Mouse (Mus musculus): Measurements from ENCODE around the gene Myo5c. TPM values are rescaled to one million over a fixed set of nuclear protein-coding genes. Genes with fewer than 3 reads are reported as not detected.

Gene Myo5c
- polyA plus RNA-seq, 1 experiment, result 3.9 TPM

GRCm38 (mm10) chr9:75255820-75256545 is 24.2 kb downstream of the Myo5c start:
- Histone ChIP-seq H3K27me3 (ENCODE audit: control insufficient read depth, insufficient read depth, low read length) (no peaks in the 10 kb centered on the region), H3K4me1 (ENCODE audit: control insufficient read depth, insufficient read depth, low read length) (peaks cover 9% of the 10 kb centered on the region), H3K4me3 (replicated peaks; ENCODE audit: insufficient read depth, low read depth, low read length) (no peak overlapping the region), H3K27ac (ENCODE audit: insufficient read depth, low read length) (no peak overlapping the region)
- DNase-seq, result no peak
- 90% methylated on average over 14 of the region's 14 CpGs for WGBS
- TF ChIP-seq POLR2A (IDR thresholded peaks at IDR 0.05; ENCODE audit: borderline replicate concordance, insufficient read depth, low read length) (no peak), CTCF (IDR thresholded peaks at IDR 0.05; ENCODE audit: borderline replicate concordance, insufficient read depth, low read depth, low read length) (no peak)

- 56% methylated on average over 4 of the region's 4 CpGs for WGBS
- no peak overlapping the region for H3K4me3 ChIP-seq (replicated peaks; ENCODE audit: insufficient read depth, low read depth, low read length)
- DNase-seq, result no peak
- TF ChIP-seq POLR2A (IDR thresholded peaks at IDR 0.05; ENCODE audit: borderline replicate concordance, insufficient read depth, low read length) (no peak), CTCF (IDR thresholded peaks at IDR 0.05; ENCODE audit: borderline replicate concordance, insufficient read depth, low read depth, low read length) (no peak)
- no peak overlapping the region for H3K27ac ChIP-seq (ENCODE audit: insufficient read depth, low read length)
- H3K27me3 ChIP-seq (ENCODE audit: control insufficient read depth, insufficient read depth, low read length), result no peaks in the 10 kb centered on the region
- H3K4me1 ChIP-seq (ENCODE audit: control insufficient read depth, insufficient read depth, low read length), result peaks cover 9% of the 10 kb centered on the region
Measured at GRCm38 (mm10) chr9:75258792-75259191, 27.0 kb downstream of the Myo5c start.

GRCm38 (mm10) chr9:75259656-75260055 is 27.8 kb downstream of the Myo5c start:
- H3K4me1 ChIP-seq (ENCODE audit: control insufficient read depth, insufficient read depth, low read length), result peaks cover 1% of the 10 kb centered on the region
- H3K4me3 ChIP-seq (replicated peaks; ENCODE audit: insufficient read depth, low read depth, low read length), result no peak overlapping the region
- no peaks in the 10 kb centered on the region for H3K27me3 ChIP-seq (ENCODE audit: control insufficient read depth, insufficient read depth, low read length)
- H3K27ac ChIP-seq (ENCODE audit: insufficient read depth, low read length), result no peak overlapping the region
- WGBS, result 94% methylated on average over 4 of the region's 4 CpGs
- DNase-seq, result no peak
- TF ChIP-seq CTCF (IDR thresholded peaks at IDR 0.05; ENCODE audit: borderline replicate concordance, insufficient read depth, low read depth, low read length), result 0 out of 2 replicates have a peak, but pooled peaks have one; percentile 27
- TF ChIP-seq POLR2A (IDR thresholded peaks at IDR 0.05; ENCODE audit: borderline replicate concordance, insufficient read depth, low read length), result no peak

DNA sequence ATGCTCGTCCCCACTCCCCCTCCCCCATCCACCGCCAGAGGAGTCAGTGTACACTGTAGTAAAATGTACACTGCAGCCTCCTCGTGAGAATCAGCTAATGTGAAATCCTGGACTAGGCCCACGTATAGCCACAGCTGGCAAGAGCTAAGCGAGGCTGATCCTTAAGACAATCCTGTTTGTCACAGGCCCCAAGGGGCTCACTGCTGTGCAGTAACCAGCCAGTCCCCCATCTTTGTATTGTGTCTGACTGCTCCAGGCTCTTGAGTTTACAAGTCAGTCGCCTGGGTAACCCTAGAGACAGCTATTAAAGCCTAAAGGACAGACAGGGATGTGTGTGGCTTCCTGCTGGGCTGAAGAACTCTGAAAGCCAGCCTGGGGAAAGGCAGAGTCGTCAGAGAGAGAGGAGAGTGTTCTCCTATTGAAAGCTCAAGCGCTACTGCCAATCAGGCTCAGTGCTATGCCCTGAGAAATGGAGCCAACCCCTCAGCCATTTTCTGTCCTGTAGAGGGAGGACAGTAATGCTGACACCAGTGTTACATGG is 29.6 kb downstream of the Myo5c start:
- TF ChIP-seq CTCF (IDR thresholded peaks at IDR 0.05; ENCODE audit: borderline replicate concordance, insufficient read depth, low read depth, low read length), result no peak
- TF ChIP-seq POLR2A (IDR thresholded peaks at IDR 0.05; ENCODE audit: borderline replicate concordance, insufficient read depth, low read length), result no peak
- WGBS, result 40% methylated on average over 8 of the region's 8 CpGs
- Histone ChIP-seq H3K4me1 (ENCODE audit: control insufficient read depth, insufficient read depth, low read length) (no peaks in the 10 kb centered on the region; the same call in 1 of the 2 replicates), H3K27ac (ENCODE audit: insufficient read depth, low read length) (no peak overlapping the region), H3K27me3 (ENCODE audit: control insufficient read depth, insufficient read depth, low read length) (no peaks in the 10 kb centered on the region), H3K4me3 (replicated peaks; ENCODE audit: insufficient read depth, low read depth, low read length) (no peak overlapping the region)
- no peak for DNase-seq

GRCm38 (mm10) chr9:75262235-75262826 is 30.5 kb downstream of the Myo5c start:
- no peak for DNase-seq
- H3K27ac ChIP-seq (ENCODE audit: insufficient read depth, low read length), result no peak overlapping the region
- no peak overlapping the region for H3K4me3 ChIP-seq (replicated peaks; ENCODE audit: insufficient read depth, low read depth, low read length)
- TF ChIP-seq CTCF (IDR thresholded peaks at IDR 0.05; ENCODE audit: borderline replicate concordance, insufficient read depth, low read depth, low read length), result no peak
- no peak for TF ChIP-seq POLR2A (IDR thresholded peaks at IDR 0.05; ENCODE audit: borderline replicate concordance, insufficient read depth, low read length)
- H3K4me1 ChIP-seq (ENCODE audit: control insufficient read depth, insufficient read depth, low read length), result no peaks in the 10 kb centered on the region; the same call in 1 of the 2 replicates
- 57% methylated on average over 8 of the region's 8 CpGs for WGBS
- no peaks in the 10 kb centered on the region for H3K27me3 ChIP-seq (ENCODE audit: control insufficient read depth, insufficient read depth, low read length)

GRCm38 (mm10) chr9:75264008-75264718 is 32.3 kb downstream of the Myo5c start:
- Histone ChIP-seq H3K27ac (ENCODE audit: insufficient read depth, low read length) (no peak overlapping the region), H3K4me3 (replicated peaks; ENCODE audit: insufficient read depth, low read depth, low read length) (no peak overlapping the region), H3K4me1 (ENCODE audit: control insufficient read depth, insufficient read depth, low read length) (no peaks in the 10 kb centered on the region; the same call in 1 of the 2 replicates), H3K27me3 (ENCODE audit: control insufficient read depth, insufficient read depth, low read length) (no peaks in the 10 kb centered on the region)
- WGBS, result 56% methylated on average over 3 of the region's 3 CpGs
- DNase-seq, result no peak
- TF ChIP-seq CTCF (IDR thresholded peaks at IDR 0.05; ENCODE audit: borderline replicate concordance, insufficient read depth, low read depth, low read length) (no peak), POLR2A (IDR thresholded peaks at IDR 0.05; ENCODE audit: borderline replicate concordance, insufficient read depth, low read length) (no peak)

GRCm38 (mm10) chr9:75267147-75267546 is 35.3 kb downstream of the Myo5c start:
- no peak overlapping the region for H3K27ac ChIP-seq (ENCODE audit: insufficient read depth, low read length)
- no peaks in the 10 kb centered on the region for H3K27me3 ChIP-seq (ENCODE audit: control insufficient read depth, insufficient read depth, low read length)
- WGBS, result 74% methylated on average over 6 of the region's 6 CpGs
- no peak overlapping the region for H3K4me3 ChIP-seq (replicated peaks; ENCODE audit: insufficient read depth, low read depth, low read length)
- TF ChIP-seq CTCF (IDR thresholded peaks at IDR 0.05; ENCODE audit: borderline replicate concordance, insufficient read depth, low read depth, low read length) (no peak), POLR2A (IDR thresholded peaks at IDR 0.05; ENCODE audit: borderline replicate concordance, insufficient read depth, low read length) (no peak)
- no peaks in the 10 kb centered on the region for H3K4me1 ChIP-seq (ENCODE audit: control insufficient read depth, insufficient read depth, low read length)
- no peak for DNase-seq

Measured in cerebellum, adult 2 months (tissue).